Comparison of ENCODE assay signal across 8 mouse cellular contexts in genomic region chrX:166238831-166239460, GRCm38 (mm10). TPM values are rescaled to one million over a fixed set of nuclear protein-coding genes. Genes with fewer than 3 reads are reported as not detected.
A peak's percentile ranks its signal among the peaks of the same experiment; 100 is the strongest.
DNase-seq lines count a peak whose midpoint lies in the region; ATAC-seq and TF ChIP-seq lines count a peak whose summit lies in the region.

Gene Gpm6b, plus strand, starts transcription at chrX:166238911.

- in situ Hi-C loops in CH12.LX (cut with MboI; ENCODE audit: low pct_ligation_motif_present, low pct_unique_long_range_greater_than_20kb, low sequenced_read_pairs), result no loop called here

- peak; percentile 75 for ATAC-seq in heart, postnatal 0 days (ENCODE audit: insufficient read depth, low read depth)
- peak; percentile 55 for ATAC-seq in liver, embryonic 13.5 days (ENCODE audit: low read depth)
- peak; percentile 91 for ATAC-seq in neural tube, embryonic 12.5 days (ENCODE audit: low FRiP score, low read depth)

- DNase-seq in CH12.LX (ENCODE audit: extremely low read depth), result no peak
- DNase-seq in forebrain, embryonic 10.5 days (ENCODE audit: extremely low spot score, low spot score), result peak; percentile 42
- DNase-seq in heart, postnatal 0 days (ENCODE audit: low spot score), result no peak
- DNase-seq in kidney, postnatal 10 days, result peak; percentile 68
- DNase-seq in liver, embryonic 13.5 days, result no peak
- DNase-seq in thymus, postnatal 4 days, result peak; percentile 19

- H3K36me3 ChIP-seq in CH12.LX (replicated peaks in 1 of 2; ENCODE audit: control insufficient read depth in 1 of 2, insufficient read depth in 1 of 2, low read length in 1 of 2), result no peaks in the 10 kb centered on the region
- H3K36me3 ChIP-seq in forebrain, embryonic 10.5 days (replicated peaks), result no peaks in the 10 kb centered on the region
- H3K36me3 ChIP-seq in heart, postnatal 0 days (replicated peaks; ENCODE audit: control insufficient read depth, insufficient read depth, low read length), result no peaks in the 10 kb centered on the region
- H3K36me3 ChIP-seq in liver, embryonic 13.5 days, result no peaks in the 10 kb centered on the region
- no peaks in the 10 kb centered on the region for H3K36me3 ChIP-seq in neural tube, embryonic 12.5 days

- TF ChIP-seq CTCF in CH12.LX (conservative IDR thresholded peaks at IDR 0.05 in 1 of 2, IDR thresholded peaks at IDR 0.05 in 1 of 2; ENCODE audit: low read depth in 2 of 2, low read length in 2 of 2), result no peak
- no peak for TF ChIP-seq CTCF in bone marrow macrophage, adult 2 months (IDR thresholded peaks at IDR 0.05; ENCODE audit: low read depth, low read length)
- no peak for TF ChIP-seq CTCF in heart, postnatal 0 days (IDR thresholded peaks at IDR 0.05; ENCODE audit: low read depth)

- no peaks in the 10 kb centered on the region for H3K4me1 ChIP-seq in CH12.LX (ENCODE audit: control insufficient read depth in 1 of 2, insufficient read depth in 2 of 2)
- no peaks in the 10 kb centered on the region for H3K4me1 ChIP-seq in bone marrow macrophage, adult 2 months (ENCODE audit: control insufficient read depth, insufficient read depth, low read length)
- peaks cover 10% of the 10 kb centered on the region; the same call in 1 of the 2 replicates for H3K4me1 ChIP-seq in forebrain, embryonic 10.5 days
- H3K4me1 ChIP-seq in heart, postnatal 0 days (ENCODE audit: control insufficient read depth, insufficient read depth), result no peaks in the 10 kb centered on the region
- no peaks in the 10 kb centered on the region for H3K4me1 ChIP-seq in liver, embryonic 13.5 days (replicated peaks)
- H3K4me1 ChIP-seq in neural tube, embryonic 12.5 days, result no peaks in the 10 kb centered on the region

- 32% methylated on average over 63 of the region's 63 CpGs for WGBS in forebrain, embryonic 10.5 days
- 21% methylated on average over 63 of the region's 63 CpGs for WGBS in heart, postnatal 0 days
- 20% methylated on average over 60 of the region's 63 CpGs for WGBS in liver, embryonic 13.5 days (ENCODE audit: insufficient replicate concordance)
- WGBS in neural tube, embryonic 12.5 days, result 30% methylated on average over 63 of the region's 63 CpGs

- no peak within 1 kb of the TSS for H3K9ac ChIP-seq in CH12.LX (ENCODE audit: insufficient read depth, low read depth)
- 0 out of 2 replicates have a peak within 1 kb of the TSS, but pooled peaks have one; percentile 20 for H3K9ac ChIP-seq in heart, postnatal 0 days (replicated peaks; ENCODE audit: low read depth, low read length)
- no peak within 1 kb of the TSS for H3K9ac ChIP-seq in liver, embryonic 13.5 days
- H3K9ac ChIP-seq in neural tube, embryonic 12.5 days, result peak within 1 kb of the TSS; percentile 73

- TF ChIP-seq POLR2A in CH12.LX (IDR thresholded peaks at IDR 0.05; ENCODE audit: low read depth, low read length), result no peak
- no peak for TF ChIP-seq POLR2A in bone marrow macrophage, adult 2 months (IDR thresholded peaks at IDR 0.05; ENCODE audit: borderline replicate concordance, low read depth, low read length)

- no peak for TF ChIP-seq RAD21 in CH12.LX (IDR thresholded peaks at IDR 0.05; ENCODE audit: low read depth, low read length)

- H3K4me2 ChIP-seq in CH12.LX (ENCODE audit: insufficient read depth, low read depth, poor library complexity, severe bottlenecking), result peak within 1 kb of the TSS; percentile 47
- H3K4me2 ChIP-seq in heart, postnatal 0 days (ENCODE audit: low read depth, low read length), result peak within 1 kb of the TSS; percentile 81
- H3K4me2 ChIP-seq in liver, embryonic 13.5 days, result peak within 1 kb of the TSS; percentile 63
- peak within 1 kb of the TSS; percentile 85 for H3K4me2 ChIP-seq in neural tube, embryonic 12.5 days (replicated peaks)

- no peak within 1 kb of the TSS for H3K27ac ChIP-seq in CH12.LX (ENCODE audit: insufficient read depth, low read depth)
- no peak within 1 kb of the TSS for H3K27ac ChIP-seq in bone marrow macrophage, adult 2 months (ENCODE audit: insufficient read depth, low read depth, low read length)
- peak within 1 kb of the TSS; percentile 79 for H3K27ac ChIP-seq in forebrain, embryonic 10.5 days
- no peak within 1 kb of the TSS for H3K27ac ChIP-seq in heart, postnatal 0 days (ENCODE audit: low read depth)
- H3K27ac ChIP-seq in liver, embryonic 13.5 days, result no peak within 1 kb of the TSS
- no peak within 1 kb of the TSS for H3K27ac ChIP-seq in neural tube, embryonic 12.5 days

- no peaks in the 10 kb centered on the region for H3K27me3 ChIP-seq in CH12.LX (replicated peaks)
- H3K27me3 ChIP-seq in forebrain, embryonic 10.5 days (ENCODE audit: poor library complexity, severe bottlenecking), result peaks cover 95% of the 10 kb centered on the region
- H3K27me3 ChIP-seq in heart, postnatal 0 days (ENCODE audit: control insufficient read depth, insufficient read depth, low read length), result no peaks in the 10 kb centered on the region
- H3K27me3 ChIP-seq in liver, embryonic 13.5 days, result peaks cover 43% of the 10 kb centered on the region
- H3K27me3 ChIP-seq in neural tube, embryonic 12.5 days (replicated peaks), result no peaks in the 10 kb centered on the region

- no peaks in the 10 kb centered on the region for H3K9me3 ChIP-seq in CH12.LX (replicated peaks; ENCODE audit: low read length)
- H3K9me3 ChIP-seq in forebrain, embryonic 10.5 days, result no peaks in the 10 kb centered on the region
- no peaks in the 10 kb centered on the region for H3K9me3 ChIP-seq in heart, postnatal 0 days (replicated peaks; ENCODE audit: control insufficient read depth, low read length)
- H3K9me3 ChIP-seq in liver, embryonic 13.5 days (replicated peaks), result no peaks in the 10 kb centered on the region
- no peaks in the 10 kb centered on the region for H3K9me3 ChIP-seq in neural tube, embryonic 12.5 days

- dilution Hi-C loops in CH12.LX (cut with MboI; ENCODE audit: extremely low pct_ligation_motif_present, extremely low pct_unique_long_range_greater_than_20kb, low sequenced_read_pairs), result no loop called here

- peak within 1 kb of the TSS in 1 of 3 experiments; percentile 56 for H3K4me3 ChIP-seq in CH12.LX (replicated peaks in 1 of 3; ENCODE audit: low read depth in 2 of 3, low read length in 2 of 3, poor library complexity in 1 of 3)
- H3K4me3 ChIP-seq in bone marrow macrophage, adult 2 months (ENCODE audit: insufficient read depth, low read length), result peak within 1 kb of the TSS; percentile 54
- H3K4me3 ChIP-seq in forebrain, embryonic 10.5 days, result peak within 1 kb of the TSS; percentile 63
- H3K4me3 ChIP-seq in heart, postnatal 0 days (ENCODE audit: low read depth, low read length), result peak within 1 kb of the TSS; percentile 52
- peak within 1 kb of the TSS; percentile 45 for H3K4me3 ChIP-seq in liver, embryonic 13.5 days (replicated peaks)
- H3K4me3 ChIP-seq in neural tube, embryonic 12.5 days, result peak within 1 kb of the TSS; percentile 62

- TF ChIP-seq EP300 in CH12.LX (IDR thresholded peaks at IDR 0.05; ENCODE audit: low read length), result no peak
- TF ChIP-seq EP300 in heart, postnatal 0 days (IDR thresholded peaks at IDR 0.05; ENCODE audit: low read depth), result no peak

- no peaks in the 10 kb centered on the region for H3K79me2 ChIP-seq in CH12.LX (replicated peaks; ENCODE audit: control insufficient read depth, extremely low read depth, insufficient read depth, poor library complexity, severe bottlenecking)

TF ChIP-seq in CH12.LX, 34 proteins besides CTCF, POLR2A, EP300 and RAD21:
- TF ChIP-seq ELF1 (IDR thresholded peaks at IDR 0.05; ENCODE audit: low read depth, low read length), result no peak
- no peak for TF ChIP-seq JUND (conservative IDR thresholded peaks at IDR 0.05; ENCODE audit: low read depth, low read length)
- no peak for TF ChIP-seq ZNF384 (IDR thresholded peaks at IDR 0.05; ENCODE audit: low read depth, low read length)
- TF ChIP-seq IRF4 (IDR thresholded peaks at IDR 0.05; ENCODE audit: low read depth, low read length), result no peak
- TF ChIP-seq TBP (conservative IDR thresholded peaks at IDR 0.05; ENCODE audit: low read depth, low read length), result no peak
- no peak for TF ChIP-seq E2F4 (IDR thresholded peaks at IDR 0.05; ENCODE audit: insufficient replicate concordance, low read depth, low read length)
- no peak for TF ChIP-seq USF1 (IDR thresholded peaks at IDR 0.05; ENCODE audit: low read depth, low read length)
- no peak for TF ChIP-seq UBTF (IDR thresholded peaks at IDR 0.05; ENCODE audit: low read depth, low read length)
- no peak for TF ChIP-seq MEF2A (IDR thresholded peaks at IDR 0.05; ENCODE audit: borderline replicate concordance, low read depth, low read length)
- TF ChIP-seq NRF1 (IDR thresholded peaks at IDR 0.05; ENCODE audit: low read depth, low read length), result no peak
- TF ChIP-seq MAZ (IDR thresholded peaks at IDR 0.05; ENCODE audit: low read depth, low read length), result no peak
- no peak for TF ChIP-seq TCF12 (IDR thresholded peaks at IDR 0.05; ENCODE audit: low read depth, low read length)
- TF ChIP-seq MXI1 (IDR thresholded peaks at IDR 0.05; ENCODE audit: low read depth, low read length), result no peak

RNA-seq across cellular contexts. Expression of gene Gpm6b, which starts in this region (rescaled TPM):
- total RNA-seq in CH12.LX (2012; rRNA removed), result 0.50 and 0.64 TPM in 2 replicates
- 1.9 and 2.5 TPM in 2 replicates for total RNA-seq in CH12.LX (2014; rRNA removed)
- 1.6 and 1.8 TPM in 2 replicates for polyA plus RNA-seq in CH12.LX (2012; ENCODE audit: insufficient read length, low read depth)
- polyA plus RNA-seq in bone marrow macrophage, adult 2 months (2012; ENCODE audit: insufficient read depth, insufficient read length, missing spikeins), result not detected in 2 replicates
- polyA plus RNA-seq in forebrain, embryonic 10.5 days (2016; fragmentation: Nextera tagmentation; extraction: Ambion mirVana), result 37.1 and 43.5 TPM in 2 replicates
- 6.4 and 13.0 TPM in 2 replicates for total RNA-seq in heart, postnatal 0 days (2014; rRNA removed; ENCODE audit: low replicate concordance)
- 3.9 and 5.5 TPM in 2 replicates for polyA plus RNA-seq in heart, postnatal 0 days (2015; fragmentation: Nextera tagmentation; extraction: Ambion mirVana)
- polyA plus RNA-seq in liver, embryonic 13.5 days (2015; fragmentation: Nextera tagmentation; extraction: Ambion mirVana), result 2.4 and 2.7 TPM in 2 replicates
- polyA plus RNA-seq in neural tube, embryonic 12.5 days (2016; fragmentation: Nextera tagmentation; extraction: Ambion mirVana), result 190 and 197 TPM in 2 replicates

Comparison
In these comparisons a context has a peak if more than half of its experiments do, and no peak if none do; other contexts are left out.
1. DNase-seq: peak in forebrain, embryonic 10.5 days (single experiment), kidney, postnatal 10 days (single experiment) and thymus, postnatal 4 days (single experiment); none in CH12.LX (single experiment), heart, postnatal 0 days (single experiment) and liver, embryonic 13.5 days (single experiment).
2. H3K9ac ChIP-seq: peak in heart, postnatal 0 days (single experiment) and neural tube, embryonic 12.5 days (single experiment); none in CH12.LX (single experiment) and liver, embryonic 13.5 days (single experiment).
3. Peak in every context shown above with its lines, with median percentiles within 50 percentile points of each other: H3K4me2 ChIP-seq and ATAC-seq.